Mouse (Mus musculus): ENCODE data around the gene Gm17655. TPM values are rescaled to one million over a fixed set of nuclear protein-coding genes. Genes with fewer than 3 reads are reported as not detected.

Gene Gm17655
- polyA plus RNA-seq (2014; fragmentation: Illumina TruSeq; extraction: RNeasy Lipid Tissue Mini Kit (QIAGEN cat#74804)), result 13.2 TPM

GRCm38 (mm10) chr5:110072413-110072812, at the start of gene Gm17655:
Gm17655 (minus strand) TSS chr5:110072513.

GRCm38 (mm10) chr5:110109991-110110441, 37.7 kb upstream of the Gm17655 start, which contains the start of gene Zfp605:
Zfp605 (plus strand) TSS chr5:110110092.

GRCm38 (mm10) chr5:110107581-110108304, 35.4 kb upstream of the Gm17655 start, which contains the start of gene Gtpbp6:
Gtpbp6 (minus strand) TSS chr5:110108197.

GRCm38 (mm10) chr5:110099656-110100580, 27.6 kb upstream of the Gm17655 start, which contains the start of gene Plcxd1:
Plcxd1 (plus strand) TSS chr5:110099969.

GRCm38 (mm10) chr5:110094030-110094846, 21.9 kb upstream of the Gm17655 start, which contains the start of gene Gm35315:
Gm35315 (minus strand) TSS chr5:110094420.

Other genes starting within 250 kb of the Gm17655 start
- 93.5 TPM for gene Gm15446, start 149.1 kb downstream of the Gm17655 start, polyA plus RNA-seq (2014; fragmentation: Illumina TruSeq; extraction: RNeasy Lipid Tissue Mini Kit (QIAGEN cat#74804))
- 107 TPM for gene Zfp932, start 76.0 kb downstream of the Gm17655 start, polyA plus RNA-seq (2014; fragmentation: Illumina TruSeq; extraction: RNeasy Lipid Tissue Mini Kit (QIAGEN cat#74804))
- 6.4 TPM for gene Gm35315, start 21.9 kb upstream of the Gm17655 start, polyA plus RNA-seq (2014; fragmentation: Illumina TruSeq; extraction: RNeasy Lipid Tissue Mini Kit (QIAGEN cat#74804))
- not detected for gene Plcxd1, start 27.5 kb upstream of the Gm17655 start, polyA plus RNA-seq (2014; fragmentation: Illumina TruSeq; extraction: RNeasy Lipid Tissue Mini Kit (QIAGEN cat#74804))
- gene Gtpbp6, start 35.7 kb upstream of the Gm17655 start, polyA plus RNA-seq (2014; fragmentation: Illumina TruSeq; extraction: RNeasy Lipid Tissue Mini Kit (QIAGEN cat#74804)), result not detected
- 22.9 TPM for gene Zfp605, start 37.6 kb upstream of the Gm17655 start, polyA plus RNA-seq (2014; fragmentation: Illumina TruSeq; extraction: RNeasy Lipid Tissue Mini Kit (QIAGEN cat#74804))
- 16.5 TPM for gene Chfr, start 63.3 kb upstream of the Gm17655 start, polyA plus RNA-seq (2014; fragmentation: Illumina TruSeq; extraction: RNeasy Lipid Tissue Mini Kit (QIAGEN cat#74804))
- 25.1 TPM for gene Golga3, start 104.2 kb upstream of the Gm17655 start, polyA plus RNA-seq (2014; fragmentation: Illumina TruSeq; extraction: RNeasy Lipid Tissue Mini Kit (QIAGEN cat#74804))
- 64.0 TPM for gene Ankle2, start 158.5 kb upstream of the Gm17655 start, polyA plus RNA-seq (2014; fragmentation: Illumina TruSeq; extraction: RNeasy Lipid Tissue Mini Kit (QIAGEN cat#74804))
- gene Pgam5, start 197.4 kb upstream of the Gm17655 start, polyA plus RNA-seq (2014; fragmentation: Illumina TruSeq; extraction: RNeasy Lipid Tissue Mini Kit (QIAGEN cat#74804)), result 43.2 TPM
- gene Pxmp2, start 213.7 kb upstream of the Gm17655 start, polyA plus RNA-seq (2014; fragmentation: Illumina TruSeq; extraction: RNeasy Lipid Tissue Mini Kit (QIAGEN cat#74804)), result 4.5 TPM
- gene Pole, start 213.8 kb upstream of the Gm17655 start, polyA plus RNA-seq (2014; fragmentation: Illumina TruSeq; extraction: RNeasy Lipid Tissue Mini Kit (QIAGEN cat#74804)), result 16.1 TPM